Mouse (Mus musculus) cerebellum, adult 2 months (tissue): ENCODE measurements at regions not wholly inside any gene's neighbourhood (a gene's known extent, or its start where the extent isn't known, plus 50 kb on each side); places are given as distances from the start of the nearest gene placed in this dataset.

ENCODE experiments used
- CTCF ChIP-seq: fragments of 200-500 bp; IDR thresholded peaks from 2 replicates; pipeline ENCODE4 v1.5.1; 2011; ENCODE audit warnings: low read depth, mild to moderate bottlenecking, control low read depth, low read length, moderate library complexity, borderline replicate concordance; ENCODE audit not compliant: insufficient read depth
- POLR2A ChIP-seq: fragments of 200-500 bp; IDR thresholded peaks from 2 replicates; pipeline ENCODE4 v1.6.1; 2011; ENCODE audit warnings: low read length, control low read depth, borderline replicate concordance; ENCODE audit not compliant: insufficient read depth

DNA sequence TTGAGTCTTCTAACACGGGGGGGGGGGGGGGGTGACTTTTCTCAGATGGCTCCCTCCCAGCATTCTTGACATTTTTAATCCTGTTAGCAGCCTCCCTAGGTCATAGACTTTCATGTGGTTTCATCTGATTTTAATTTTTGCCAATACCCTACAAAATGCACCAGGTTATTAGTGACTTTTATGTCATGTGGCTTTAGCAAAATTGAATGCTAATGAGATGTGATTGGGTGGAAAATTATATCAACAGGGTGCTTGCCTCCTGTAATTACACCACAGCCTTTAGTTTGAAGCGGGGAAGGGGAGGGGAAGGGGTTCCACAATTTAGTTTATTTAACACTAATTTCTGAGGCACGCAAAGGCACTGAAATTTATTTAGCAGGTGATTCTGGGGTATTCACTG is 200.6 kb upstream of the Ano5 start:
- no peak for TF ChIP-seq CTCF
- no peak for TF ChIP-seq POLR2A
